Mouse (Mus musculus) ES-E14 (cell line): Measurements from ENCODE around the gene Tmem8.

ENCODE experiments used
- CHD2 ChIP-seq: IDR thresholded peaks from 2 replicates; pipeline ENCODE4 v1.6.1; 2014; ENCODE audit warnings: mild to moderate bottlenecking, low read depth, low read length, inconsistent platforms
- HCFC1 ChIP-seq: IDR thresholded peaks from 2 replicates; pipeline ENCODE4 v1.6.1; 2012; ENCODE audit warnings: low read length, inconsistent platforms, borderline replicate concordance; ENCODE audit not compliant: insufficient read depth
- MAFK ChIP-seq: IDR thresholded peaks from 2 replicates; pipeline ENCODE4 v1.6.1; 2014; ENCODE audit warnings: mild to moderate bottlenecking, low read depth, low read length, inconsistent platforms; ENCODE audit not compliant: insufficient read depth
- ZC3H11A ChIP-seq: IDR thresholded peaks from 2 replicates; pipeline ENCODE4 v1.6.1; 2012; ENCODE audit warnings: low read depth, mild to moderate bottlenecking, inconsistent platforms, low read length, borderline replicate concordance

- TF ChIP-seq CHD2 (no peak), ZC3H11A (no peak), MAFK (no peak), HCFC1 (no peak)
These were observed 32.2 kb upstream of the Tmem8 start for GRCm38 (mm10) chr17:26080867-26081266.
